Mouse (Mus musculus) cerebellum, postnatal 25 days (tissue): ENCODE results near the gene Ifitm10.

Experiments used
- DNase-seq, 2 experiments: peaks; one replicate each; pipeline ENCODE4 v3.0.0; 2021; ENCODE audit warnings: mixed read lengths in 2 of 2

Gene Ifitm10

DNA sequence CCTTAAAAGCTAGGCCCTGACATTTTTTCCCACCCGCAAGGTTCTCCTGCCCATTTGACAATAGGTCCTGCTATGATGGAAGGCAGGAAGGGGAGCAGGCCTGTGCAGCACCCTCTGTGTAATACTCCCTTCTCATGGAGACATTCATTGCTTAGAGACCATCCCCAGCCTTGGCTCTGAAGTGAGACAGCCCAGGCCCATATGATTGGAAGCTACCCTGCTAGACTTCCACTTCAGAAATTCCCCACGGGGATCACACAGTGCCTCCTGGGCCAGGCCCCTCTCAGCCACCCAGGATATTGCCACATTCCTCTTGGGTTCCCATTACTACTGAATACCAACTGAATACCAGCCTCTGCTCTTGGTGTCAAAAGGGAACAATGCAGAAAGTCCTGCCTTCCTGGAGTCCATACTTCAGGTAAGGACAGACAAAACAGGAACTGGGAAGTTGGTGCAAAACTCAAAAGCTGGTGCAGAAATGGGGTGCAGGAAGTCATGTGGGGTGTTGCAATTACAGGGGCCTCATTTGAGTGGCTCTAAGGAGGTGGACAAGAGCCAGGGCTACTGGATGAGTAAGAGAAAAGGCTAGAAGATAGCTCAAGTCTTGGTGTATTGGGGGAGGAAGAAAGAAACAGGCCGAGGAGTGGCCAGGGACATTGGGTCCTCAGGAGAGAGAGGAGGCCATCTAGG, 16.6 kb upstream of the Ifitm10 start:
- DNase-seq, result no peak

DNA sequence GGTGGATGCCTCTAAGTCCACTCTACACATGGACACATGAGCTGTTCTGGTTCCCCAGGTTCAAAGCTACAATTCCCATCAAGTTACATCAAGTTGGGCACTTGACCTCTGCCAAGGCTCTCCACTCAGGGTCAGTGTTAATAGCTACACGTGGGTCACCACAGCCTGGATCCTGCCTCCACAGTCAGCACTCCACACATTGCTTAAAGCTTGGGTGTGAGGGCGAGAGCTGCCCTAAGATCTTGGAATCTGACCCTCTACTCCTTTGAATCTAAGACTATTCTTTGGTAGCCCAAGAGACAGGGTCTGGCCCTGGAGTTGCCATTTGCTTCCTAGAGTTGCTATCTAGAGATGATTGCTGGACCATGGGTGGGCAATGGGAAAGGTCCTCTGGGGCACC, 15.2 kb upstream of the Ifitm10 start:
- DNase-seq, result no peak

DNA sequence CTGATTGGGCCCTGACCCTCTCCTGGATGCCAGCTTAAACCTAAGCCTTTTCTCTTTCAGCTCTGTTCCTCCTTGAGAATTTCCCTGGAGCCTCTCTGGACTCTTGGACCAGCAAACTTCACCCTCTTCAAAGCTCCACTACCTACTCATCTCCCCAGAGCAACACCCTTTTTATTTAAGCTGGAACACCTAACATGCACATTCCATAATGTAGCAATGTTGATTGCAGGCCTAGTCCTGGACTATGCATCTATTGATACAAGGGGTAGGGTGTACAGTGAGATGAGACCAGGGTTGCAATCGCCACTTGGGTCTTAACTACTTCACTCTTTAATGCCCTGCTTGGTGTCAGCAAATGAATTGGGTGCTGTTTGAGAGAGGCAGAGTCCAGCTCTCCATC, 14.6 kb upstream of the Ifitm10 start:
- no peak for DNase-seq

DNA sequence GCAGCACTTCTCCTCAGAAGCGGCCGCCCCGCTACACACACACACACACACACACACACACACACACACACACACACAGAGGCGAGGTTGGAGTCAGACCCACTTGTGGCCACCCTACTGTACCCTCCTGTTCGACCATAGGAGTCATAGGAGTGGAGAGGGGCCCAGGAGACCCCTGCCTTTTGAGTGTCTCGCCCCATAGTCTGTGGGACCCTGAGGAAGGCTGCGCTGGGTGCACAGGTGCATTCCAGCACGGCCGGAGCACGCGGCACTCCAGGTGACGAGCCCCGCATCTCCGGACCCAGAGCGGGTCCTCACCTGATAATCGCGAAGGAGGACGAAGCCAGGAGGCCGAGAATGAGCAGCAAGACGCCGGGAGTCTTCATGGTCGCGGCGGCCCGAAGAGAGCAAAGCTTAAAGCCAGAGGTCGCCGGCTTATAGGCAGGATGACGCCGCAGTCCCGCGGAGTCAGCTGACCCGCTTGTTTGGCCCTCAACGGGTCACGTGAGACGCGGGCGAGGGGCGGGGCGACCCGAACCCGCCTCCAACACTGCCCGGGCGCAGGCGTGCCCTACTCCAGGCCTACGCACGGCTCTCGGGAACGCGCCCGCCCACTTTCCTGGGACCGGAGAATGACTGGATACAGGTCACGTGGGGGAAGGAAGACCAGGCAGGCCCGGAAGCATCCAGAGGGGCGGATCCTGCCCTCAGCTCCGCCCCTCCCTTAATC, 14.0 kb upstream of the Ifitm10 start, which contains the start of gene Ctsd:
Gene Ctsd, minus strand, starts transcription at position 620 of the 730 bp plus-strand sequence.
- DNase-seq, result peak; percentile 98 to 99

DNA sequence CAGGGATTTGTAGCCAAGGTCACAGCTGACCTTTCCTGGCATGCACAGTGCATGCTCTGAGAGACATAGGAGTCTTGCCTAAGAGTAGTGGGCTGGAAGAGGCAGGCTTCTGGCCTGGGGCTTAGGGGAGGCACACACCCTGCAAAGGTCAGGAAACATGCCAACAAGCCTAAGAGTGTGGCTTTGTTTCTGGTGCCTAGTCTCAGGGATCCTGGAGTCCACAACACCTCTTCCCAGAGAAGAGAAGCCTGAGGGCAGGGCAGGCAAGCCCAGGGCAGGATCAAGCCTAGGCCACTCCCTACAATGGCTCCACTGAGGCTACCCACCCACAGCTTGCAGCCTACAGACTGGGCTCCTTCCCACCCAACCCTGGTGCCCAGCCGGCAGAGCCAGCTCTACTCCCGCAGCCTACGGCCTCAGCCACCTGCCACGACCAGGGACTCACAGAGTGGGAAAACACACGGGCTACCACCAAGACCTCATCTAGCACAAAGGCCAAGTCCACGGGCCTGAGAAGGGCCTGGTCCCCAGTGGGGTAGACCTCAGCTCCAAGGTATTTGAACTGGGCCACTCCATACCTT, 13.2 kb upstream of the Ifitm10 start:
- peak; percentile 34 to 47 for DNase-seq

DNA sequence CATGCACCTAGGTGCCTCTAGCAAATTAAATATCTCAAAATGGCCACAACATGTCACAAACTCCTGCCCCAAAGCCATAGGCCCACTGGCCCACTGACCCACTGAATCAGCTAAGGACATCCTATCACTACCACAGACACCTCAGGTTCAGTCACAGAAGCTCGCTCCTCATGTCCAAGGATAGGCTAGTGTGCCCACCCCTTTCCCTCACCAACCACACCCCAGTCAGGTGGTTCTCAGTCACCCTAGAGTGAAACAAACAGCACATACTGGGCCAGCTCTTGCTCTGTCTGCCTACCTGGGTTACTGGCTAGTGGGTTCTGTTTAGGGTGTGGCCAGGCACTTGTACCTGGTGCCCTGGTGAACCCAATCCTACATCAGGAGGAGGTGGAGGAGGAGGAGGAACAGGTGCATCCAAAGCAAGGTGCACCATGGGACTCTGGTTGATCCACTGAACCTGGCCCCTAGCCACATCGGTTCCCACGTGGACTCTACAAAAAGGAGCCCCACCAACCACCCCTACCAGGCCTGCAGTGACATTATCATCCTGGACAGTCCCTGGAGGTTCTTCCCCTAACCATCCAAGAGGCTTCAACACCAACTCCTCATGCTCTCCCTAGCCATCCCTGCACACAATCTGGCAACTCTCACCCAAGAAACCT, 12.3 kb upstream of the Ifitm10 start:
- no peak for DNase-seq

DNA sequence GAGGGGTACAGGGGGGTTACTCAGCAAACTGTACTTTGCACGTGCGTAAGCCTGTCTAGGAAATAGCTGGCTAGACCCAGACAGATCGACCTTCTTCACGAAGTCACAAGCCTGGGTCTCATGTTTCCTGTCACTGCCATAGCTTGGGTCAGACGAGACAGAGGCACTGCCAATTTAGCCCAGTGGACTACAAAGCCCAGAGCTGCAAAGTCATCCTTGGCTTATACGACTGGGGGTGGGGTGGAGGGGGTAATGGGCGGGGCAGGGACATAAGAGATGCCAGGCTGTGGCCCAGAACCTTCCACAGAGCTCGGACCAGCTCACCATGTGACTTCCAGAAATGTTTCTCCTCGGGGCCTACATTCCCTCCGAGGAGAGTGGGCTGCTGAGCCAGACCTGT, 10.8 kb upstream of the Ifitm10 start:
- DNase-seq, result no peak

DNA sequence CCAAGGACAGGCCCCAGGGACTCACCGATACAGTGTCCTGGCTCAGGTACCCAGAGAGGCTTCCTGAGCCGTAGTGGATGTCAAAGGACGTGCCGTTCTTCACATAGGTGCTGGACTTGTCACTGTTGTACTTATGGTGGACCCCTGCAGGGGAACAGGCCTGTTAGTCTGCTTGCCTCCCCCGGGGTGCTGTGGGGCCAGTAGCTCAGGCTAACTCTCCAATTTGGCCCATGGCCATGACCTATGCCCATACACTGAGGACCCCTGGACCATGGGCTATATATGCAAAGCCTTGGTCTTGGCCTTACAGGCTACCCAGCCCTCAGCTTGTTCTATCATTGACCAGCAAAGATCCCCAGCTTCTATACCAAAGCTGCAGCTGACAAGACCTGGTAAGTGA, 9.0 kb upstream of the Ifitm10 start, which contains the start of gene Gm49369:
Gene Gm49369, minus strand, starts transcription at position 101 of the 400 bp plus-strand sequence.
- DNase-seq, result no peak

DNA sequence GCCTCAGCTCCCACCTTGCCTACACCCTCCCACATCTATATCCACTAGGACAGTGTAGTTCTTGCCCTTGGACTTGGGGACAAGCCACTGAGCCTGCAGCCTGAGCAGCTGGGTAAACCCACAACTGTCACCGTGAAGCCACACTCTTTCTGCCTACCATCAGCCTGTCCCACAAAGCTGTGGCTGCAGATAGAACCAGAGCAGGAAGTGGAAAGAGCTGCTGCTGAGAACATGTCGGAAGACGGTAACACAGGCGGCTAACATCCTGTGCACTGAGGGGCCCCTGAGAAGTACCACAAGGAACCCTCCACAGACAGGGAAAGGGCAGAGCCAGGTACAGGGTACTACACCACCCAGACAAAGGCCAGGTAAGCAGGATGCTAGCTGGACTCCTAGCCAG, 7.6 kb upstream of the Ifitm10 start:
- DNase-seq, result no peak

DNA sequence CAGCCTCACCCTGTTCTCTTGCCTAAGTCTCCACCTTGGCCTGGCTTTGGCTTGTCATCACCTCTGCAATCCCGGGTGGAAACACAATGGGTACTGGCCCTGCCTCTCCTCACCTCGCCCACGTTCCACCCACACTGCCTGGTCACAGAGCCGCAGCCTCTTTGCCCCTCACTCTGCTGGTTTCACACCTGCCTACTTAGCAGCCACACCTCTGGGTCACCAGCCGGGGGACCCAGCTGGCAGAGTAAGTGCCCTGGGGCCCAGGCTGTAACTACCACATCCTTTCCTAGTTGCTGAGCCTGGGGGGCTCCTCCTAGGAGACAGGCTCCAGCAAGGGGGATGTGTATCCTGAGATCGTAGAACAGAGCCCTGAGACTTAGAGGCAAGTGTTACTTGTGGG, 5.6 kb upstream of the Ifitm10 start:
- no peak for DNase-seq

DNA sequence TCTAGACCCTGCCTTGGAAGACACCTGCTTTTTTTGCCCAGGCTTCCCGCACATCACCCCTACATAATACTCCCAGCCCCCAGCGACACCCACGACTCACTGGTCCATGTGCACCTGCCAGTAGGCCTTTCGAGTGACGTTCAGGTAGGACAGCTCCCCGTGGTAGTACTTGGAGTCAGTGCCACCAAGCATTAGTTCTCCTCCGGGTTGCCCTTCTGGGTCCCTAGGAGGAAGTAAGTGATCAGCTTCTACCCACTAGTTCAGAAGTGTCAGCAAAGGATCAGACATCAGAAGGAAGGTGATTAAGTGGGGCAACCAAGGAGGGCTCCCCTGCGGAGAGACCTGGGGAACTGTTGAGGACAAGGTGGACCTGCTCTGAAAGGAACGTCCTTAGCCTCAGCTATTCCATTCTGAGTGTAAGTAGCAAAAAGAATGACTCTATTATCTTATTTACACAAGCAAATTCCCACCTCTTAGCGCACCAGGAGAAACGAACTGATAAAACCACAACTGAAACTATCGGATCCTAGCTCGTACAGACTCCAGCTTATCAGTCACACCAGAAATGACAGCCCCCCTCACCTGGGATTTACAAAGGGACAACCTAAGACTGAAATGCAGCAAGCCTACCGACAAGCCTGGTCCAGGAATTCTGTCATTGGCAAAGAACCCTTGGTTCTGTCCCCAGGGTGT, 3.8 kb upstream of the Ifitm10 start:
- no peak for DNase-seq

DNA sequence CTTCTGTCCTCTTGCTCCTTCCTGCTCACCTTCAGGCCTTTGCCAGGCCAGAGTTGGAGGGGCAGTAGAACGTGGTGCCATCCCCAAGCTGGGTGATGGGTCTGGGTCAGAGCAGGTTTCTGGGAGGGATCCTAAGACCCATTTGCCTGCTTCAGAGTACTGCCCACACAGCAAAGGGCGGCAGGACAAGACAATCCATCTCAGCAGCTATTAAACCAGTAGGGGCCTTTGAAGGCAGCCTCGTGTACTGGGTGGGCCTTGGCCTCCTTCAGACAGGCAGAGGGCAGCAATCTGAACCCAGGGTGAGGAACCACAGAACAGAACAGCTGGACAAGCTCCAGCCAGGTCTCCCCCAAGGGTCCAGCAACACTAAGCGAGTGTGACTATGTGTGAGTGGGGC, 2.5 kb upstream of the Ifitm10 start:
- DNase-seq, result no peak

DNA sequence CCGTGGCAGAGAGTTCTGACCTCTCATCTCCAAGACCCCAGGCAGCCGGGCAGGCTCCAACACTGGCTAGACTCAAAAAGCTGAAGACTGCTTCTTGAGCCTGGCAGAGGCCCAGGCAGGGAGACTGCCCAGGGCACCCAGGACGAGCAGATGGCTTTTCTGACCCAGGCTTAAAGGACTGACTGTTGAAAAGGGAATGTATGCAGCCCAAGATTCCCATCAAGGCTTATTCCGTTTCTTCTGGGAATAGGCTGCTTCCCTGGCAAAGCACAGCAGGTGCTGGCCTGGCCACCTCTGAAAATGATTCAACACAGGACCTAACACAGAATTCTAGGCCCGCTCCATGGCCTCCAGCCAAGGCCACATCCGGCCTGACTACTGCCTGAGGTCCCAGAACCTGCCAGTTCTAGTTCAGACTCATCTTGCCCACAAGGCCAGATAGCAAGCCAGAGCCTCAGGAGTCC, 1.7 kb upstream of the Ifitm10 start:
- DNase-seq, result peak; percentile 83 to 85

DNA sequence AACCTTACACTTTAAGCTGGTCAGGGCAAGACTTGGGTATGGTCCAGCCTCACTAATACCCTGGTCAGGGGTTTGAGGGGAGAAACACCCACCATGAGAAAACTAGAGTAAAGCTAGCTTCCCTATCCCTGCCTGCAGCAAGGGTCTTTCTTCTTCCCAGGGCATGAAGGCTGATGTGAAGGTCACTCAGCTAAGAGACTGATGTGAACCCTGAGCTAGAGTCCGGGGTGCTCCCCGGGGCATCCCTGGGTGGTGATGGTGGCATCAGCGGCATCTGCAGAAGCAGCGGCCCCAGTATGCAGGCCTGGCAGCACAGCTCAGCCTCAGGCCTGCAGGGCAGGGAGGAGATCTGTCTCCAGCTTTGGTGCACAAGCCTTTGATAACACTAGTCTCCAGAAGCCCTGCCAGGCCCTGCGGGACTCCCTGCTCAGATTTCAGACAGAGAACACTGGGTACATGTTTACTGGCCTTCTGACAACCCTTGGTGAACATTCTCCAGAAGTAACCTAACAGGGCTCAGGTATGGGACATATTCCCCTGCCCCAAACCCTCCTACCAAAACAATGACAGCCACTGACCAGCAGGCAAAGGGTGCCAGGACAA, 961 bp upstream of the Ifitm10 start:
- DNase-seq, result peak; percentile 40 to 45

DNA sequence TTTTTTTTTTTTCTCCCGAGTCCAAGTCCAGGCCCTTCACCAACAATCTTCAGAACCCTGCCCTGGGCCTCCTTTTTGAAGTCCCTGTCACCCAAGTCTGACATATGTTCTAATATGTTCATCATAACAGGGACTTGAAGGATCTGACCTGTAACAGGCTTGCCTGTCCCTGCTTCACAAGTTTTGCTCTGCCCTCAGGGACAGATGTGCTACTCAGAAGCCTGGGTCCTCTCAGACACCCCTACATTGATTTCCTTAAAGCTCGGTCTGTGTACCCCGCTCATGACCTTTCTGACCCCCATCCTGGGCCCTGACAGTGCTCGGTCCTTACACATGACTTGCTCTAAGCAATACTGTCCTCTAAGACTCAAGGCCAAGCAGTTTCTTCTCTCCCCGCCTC, 514 bp downstream of the Ifitm10 start:
- no peak for DNase-seq

DNA sequence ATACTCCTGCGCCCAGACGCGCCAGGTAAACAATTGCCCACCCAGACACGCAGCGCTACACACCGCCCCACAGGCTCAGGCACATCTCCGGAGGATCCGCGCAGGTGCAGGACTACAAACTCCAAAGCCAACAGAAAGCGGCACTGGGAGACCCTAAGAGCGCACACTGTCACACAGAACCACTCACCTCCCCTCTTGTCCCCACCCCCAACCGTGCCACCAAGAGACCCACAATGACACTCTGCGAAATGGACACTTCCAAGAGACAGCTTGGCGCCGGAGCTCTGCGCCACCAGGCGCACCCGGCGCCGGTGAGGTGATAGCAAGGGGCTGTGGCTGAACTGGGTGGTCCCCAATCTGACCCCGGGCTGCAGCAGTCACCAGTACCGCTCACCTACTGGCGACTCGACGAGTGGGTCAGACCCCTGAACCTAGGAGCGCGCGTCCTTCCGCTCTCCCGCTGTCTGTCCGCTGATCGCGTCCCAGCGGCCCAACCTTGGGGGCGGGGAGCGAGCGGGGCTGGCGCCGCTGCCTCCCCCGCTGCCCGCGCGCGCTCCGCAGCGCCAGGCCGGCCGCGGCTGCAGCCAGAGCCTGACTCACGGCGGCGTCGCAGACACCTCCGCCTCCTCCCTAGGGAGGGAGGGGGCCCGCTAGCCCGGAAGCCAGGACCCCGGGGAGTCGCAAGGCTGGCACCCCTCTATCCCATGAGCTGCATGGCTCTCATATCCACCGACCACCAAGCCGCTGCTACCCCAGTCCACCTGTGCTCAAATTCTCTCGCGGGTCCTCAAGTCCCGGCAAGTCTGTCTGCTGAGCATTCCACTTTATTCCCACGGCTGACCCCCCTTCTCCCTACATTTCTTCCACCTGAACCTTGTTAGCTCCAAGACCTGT, 1.5 kb downstream of the Ifitm10 start:
- peak; percentile 76 to 84 for DNase-seq

DNA sequence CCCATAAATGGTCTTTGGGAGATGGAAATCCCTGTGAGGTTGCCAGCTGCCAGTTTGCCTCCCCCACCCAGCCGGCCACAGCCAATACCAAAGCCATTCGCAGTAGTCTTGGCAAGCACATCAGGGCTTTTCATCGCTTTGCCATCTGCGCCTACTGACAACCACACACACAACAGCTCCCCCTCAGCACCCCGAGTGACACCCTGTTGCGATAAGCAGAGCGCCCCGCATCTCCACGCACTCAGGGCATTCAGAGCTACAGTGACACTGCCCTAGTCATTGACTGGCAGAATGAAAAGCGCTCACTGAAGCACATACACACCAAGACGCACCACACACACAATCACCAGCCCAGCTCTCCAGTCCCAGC, 2.2 kb downstream of the Ifitm10 start:
- DNase-seq, result peak; percentile 75 to 76

DNA sequence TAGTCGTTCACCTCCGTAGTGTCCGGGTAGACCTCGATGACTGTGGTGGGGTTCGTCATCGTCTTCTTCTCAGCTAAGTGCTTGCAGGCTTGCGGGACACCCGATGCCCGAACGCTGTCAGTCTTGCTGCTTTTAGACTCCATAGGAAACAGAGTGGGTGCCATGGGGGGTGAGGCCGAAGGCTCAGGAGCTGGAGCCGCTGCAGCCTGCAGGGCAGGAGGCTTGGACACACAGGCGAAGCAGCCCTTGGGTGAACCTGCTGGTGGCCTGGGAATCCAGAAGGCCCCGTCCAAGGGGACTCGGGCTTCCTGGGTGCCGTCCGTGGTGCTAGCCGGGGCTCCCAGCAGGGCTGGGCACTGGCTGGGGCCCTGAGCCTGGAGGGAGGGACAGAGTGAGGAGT, 2.6 kb downstream of the Ifitm10 start:
- peak in 1 of 2 experiments; percentile 55 for DNase-seq

DNA sequence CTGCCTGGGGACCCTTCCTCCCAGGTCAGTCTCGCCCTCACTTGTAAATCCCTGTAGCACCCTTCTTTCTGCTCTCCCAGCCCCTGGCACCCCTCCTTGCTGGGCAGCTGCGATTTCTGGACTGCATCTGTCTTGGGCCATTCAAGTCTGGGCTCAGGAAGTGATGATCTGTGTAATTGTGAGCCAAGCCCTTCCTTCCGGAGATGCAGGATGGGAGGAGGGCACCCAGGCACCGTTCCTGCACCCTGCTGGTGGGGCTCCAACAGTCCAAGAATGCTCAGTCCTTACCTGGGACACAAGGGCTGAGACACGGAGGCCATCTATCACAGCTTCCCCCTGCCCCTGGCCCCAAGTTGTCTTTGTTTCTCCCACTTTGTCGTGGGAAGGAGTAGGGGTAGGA, 3.7 kb downstream of the Ifitm10 start:
- DNase-seq, result peak; percentile 74 to 78

DNA sequence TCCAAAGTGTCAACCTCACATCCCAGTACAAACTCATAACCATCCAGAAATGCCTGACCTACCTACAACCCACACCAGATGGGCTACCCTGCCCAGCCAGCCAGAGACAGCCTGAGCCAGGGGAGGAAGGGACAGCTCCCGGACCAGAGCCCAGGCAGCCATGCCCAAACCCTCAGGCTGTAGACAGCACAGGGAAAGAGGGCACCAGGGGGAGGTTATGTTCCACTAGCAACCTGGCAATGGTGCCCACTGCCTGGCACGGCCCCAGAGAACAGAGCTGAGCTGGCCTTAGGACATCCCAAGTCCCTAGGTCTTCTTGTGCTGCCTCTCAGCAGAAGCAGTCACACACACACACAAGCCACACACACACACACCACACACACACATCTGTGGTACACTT, 4.7 kb downstream of the Ifitm10 start:
- DNase-seq, result peak; percentile 89 to 94

DNA sequence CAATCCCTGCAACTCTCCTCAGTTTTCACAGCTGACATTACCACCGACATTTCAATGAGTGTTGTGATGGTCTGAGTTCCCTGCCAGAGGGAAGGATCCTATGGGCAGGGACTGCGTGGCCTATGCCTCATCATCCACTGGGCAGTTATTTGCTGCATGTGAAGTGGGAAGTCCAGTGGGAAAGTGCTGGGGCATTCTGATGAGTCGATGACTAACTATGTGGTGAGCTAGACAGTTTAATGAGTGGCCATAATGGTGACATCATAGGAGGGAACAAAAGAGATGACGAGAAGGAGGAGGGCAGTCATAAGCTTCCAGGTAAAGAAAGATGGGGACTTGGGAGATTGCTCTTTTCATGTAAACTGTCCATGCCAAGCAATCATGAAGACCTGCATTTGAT, 10.4 kb downstream of the Ifitm10 start:
- no peak for DNase-seq
